Mouse (Mus musculus): ENCODE results near the gene Ppp1r16b.

GRCm38 (mm10) chr2:158705529-158705928 lies 40.3 kb downstream of the Ppp1r16b start:
- TF ChIP-seq RAD21 (IDR thresholded peaks at IDR 0.05; ENCODE audit: low read depth, low read length) (no peak), TCF12 (IDR thresholded peaks at IDR 0.05; ENCODE audit: low read depth, low read length) (no peak), CTCF (IDR thresholded peaks at IDR 0.05 in 2 of 3, conservative IDR thresholded peaks at IDR 0.05 in 1 of 3; ENCODE audit: control insufficient read depth in 1 of 3, insufficient read depth in 1 of 3, low read depth in 2 of 3, low read length in 3 of 3, poor library complexity in 1 of 3, severe bottlenecking in 1 of 3) (no peak), POLR2AphosphoS5 (IDR thresholded peaks at IDR 0.05; ENCODE audit: borderline replicate concordance, low read depth, low read length) (no peak), ELF1 (IDR thresholded peaks at IDR 0.05; ENCODE audit: low read depth, low read length) (no peak), CHD1 (IDR thresholded peaks at IDR 0.05; ENCODE audit: low read depth, low read length) (no peak), POLR2A (IDR thresholded peaks at IDR 0.05; ENCODE audit: control insufficient read depth in 1 of 2, insufficient read depth in 1 of 2, low read depth in 1 of 2, low read length in 2 of 2, poor library complexity in 1 of 2) (no peak), MYC (IDR thresholded peaks at IDR 0.05; ENCODE audit: low read depth, low read length) (no peak), GATA1 (IDR thresholded peaks at IDR 0.05; ENCODE audit: low read depth, low read length) (no peak), JUND (IDR thresholded peaks at IDR 0.05; ENCODE audit: low read depth, low read length) (no peak), MXI1 (IDR thresholded peaks at IDR 0.05; ENCODE audit: low read depth, low read length) (no peak), NELFE (IDR thresholded peaks at IDR 0.05; ENCODE audit: low read depth, low read length) (no peak)
